Mouse (Mus musculus) midbrain, embryonic 15.5 days (tissue): ENCODE measurements at regions not wholly inside any gene's neighbourhood (a gene's known extent, or its start where the extent isn't known, plus 50 kb on each side); places are given as distances from the start of the nearest gene placed in this dataset.

Experiments used
- ATAC-seq: fragments of 200-750 bp; cut with Nextera tagmentation; replicated peaks from 2 replicates; pipeline ENCODE4 v1.8.0; 2017; ENCODE audit warnings: moderate TSS enrichment
- H3K27ac ChIP-seq: fragments of 300-500 bp; sonication (generic); 2 replicates; pipeline ENCODE4 v1.5.1; 2015; ENCODE audit warnings: mild to moderate bottlenecking, inconsistent platforms
- H3K27me3 ChIP-seq: fragments of 300-500 bp; sonication (generic); replicated peaks from 2 replicates; pipeline ENCODE4 v1.6.1; 2015; ENCODE audit warnings: inconsistent platforms
- H3K36me3 ChIP-seq: fragments of 300-500 bp; sonication (generic); replicated peaks from 2 replicates; pipeline ENCODE4 v1.6.1; 2015; ENCODE audit warnings: inconsistent platforms
- H3K4me1 ChIP-seq: fragments of 300-500 bp; sonication (generic); 2 replicates; pipeline ENCODE4 v1.6.1; 2015; ENCODE audit warnings: inconsistent platforms
- H3K4me2 ChIP-seq: fragments of 300-500 bp; sonication (generic); 2 replicates; pipeline ENCODE4 v1.6.1; 2015; ENCODE audit warnings: inconsistent platforms, mild to moderate bottlenecking, moderate library complexity
- H3K4me3 ChIP-seq: fragments of 300-500 bp; sonication (generic); 2 replicates; pipeline ENCODE4 v1.5.1; 2015; ENCODE audit warnings: mild to moderate bottlenecking, inconsistent platforms
- H3K9ac ChIP-seq: fragments of 300-500 bp; sonication (generic); 2 replicates; pipeline ENCODE4 v1.6.1; 2015; ENCODE audit warnings: mild to moderate bottlenecking, inconsistent platforms
- H3K9me3 ChIP-seq: fragments of 300-500 bp; sonication (generic); 2 replicates; pipeline ENCODE4 v1.6.1; 2016; ENCODE audit warnings: inconsistent platforms
- WGBS: fragments of 180-500 bp; shearing (Covaris S2); methylation state at CpG from one replicate; pipeline ENCODE4 v1.1.7; 2015; ENCODE audit warnings: mixed read lengths; 5-methylcytosine and 5-hydroxymethylcytosine counted together

DNA sequence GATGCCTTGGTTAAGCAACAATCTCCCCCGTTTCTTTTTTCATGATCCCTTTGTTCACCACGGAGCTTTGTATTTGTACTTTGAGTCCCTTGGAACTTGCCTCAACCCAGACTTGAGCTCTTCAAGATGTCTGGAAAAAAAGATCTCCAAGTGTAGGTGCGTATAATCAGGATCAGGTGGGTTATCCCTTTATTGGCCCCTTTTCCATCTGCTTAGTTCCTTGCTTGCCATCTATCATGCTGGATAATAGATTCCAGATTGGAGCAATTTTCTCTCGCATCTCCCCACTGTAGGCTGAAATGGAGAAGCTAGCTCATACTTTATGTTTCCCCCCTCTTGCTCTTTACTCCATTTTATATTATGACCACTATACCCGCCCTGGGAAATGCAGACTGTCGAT is 474.5 kb upstream of the Rgma start:
- no peak overlapping the region for H3K4me3 ChIP-seq
- H3K27me3 ChIP-seq = no peaks in the 10 kb centered on the region
- no peak overlapping the region for H3K27ac ChIP-seq
- no peak overlapping the region for H3K4me2 ChIP-seq
- peaks cover 4% of the 10 kb centered on the region; the same call in 1 of the 2 replicates for H3K4me1 ChIP-seq
- H3K36me3 ChIP-seq = no peaks in the 10 kb centered on the region
- 80% methylated on average over 6 of the region's 6 CpGs for WGBS
- no peaks in the 10 kb centered on the region for H3K9me3 ChIP-seq
- no peak for ATAC-seq
- no peak overlapping the region for H3K9ac ChIP-seq

DNA sequence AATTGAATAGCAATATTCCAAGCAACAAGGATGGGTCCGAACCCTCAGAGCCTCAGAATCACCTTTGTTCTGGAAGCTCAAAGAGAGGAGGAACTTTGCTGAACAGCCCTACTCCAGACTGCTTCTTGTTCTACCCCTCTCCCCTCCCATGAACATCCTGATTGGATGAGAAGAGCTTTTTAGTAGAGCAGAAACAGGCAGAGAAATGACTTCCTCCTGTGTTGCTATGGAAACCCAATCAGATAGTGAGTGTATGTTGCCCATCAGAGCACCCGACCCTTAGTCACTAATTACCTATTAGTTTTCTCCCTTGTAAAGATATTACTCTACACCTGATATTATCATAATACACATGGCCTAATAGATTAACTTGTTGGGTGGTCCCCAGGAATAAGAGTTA is 469.4 kb upstream of the Rgma start:
- Histone ChIP-seq H3K36me3 (no peaks in the 10 kb centered on the region), H3K9ac (no peak overlapping the region), H3K27ac (no peak overlapping the region), H3K4me1 (peaks cover 6% of the 10 kb centered on the region; the same call in 1 of the 2 replicates), H3K4me2 (no peak overlapping the region), H3K9me3 (no peaks in the 10 kb centered on the region), H3K27me3 (no peaks in the 10 kb centered on the region), H3K4me3 (no peak overlapping the region)
- WGBS = 29% methylated on average over 2 of the region's 2 CpGs
- no peak for ATAC-seq

DNA sequence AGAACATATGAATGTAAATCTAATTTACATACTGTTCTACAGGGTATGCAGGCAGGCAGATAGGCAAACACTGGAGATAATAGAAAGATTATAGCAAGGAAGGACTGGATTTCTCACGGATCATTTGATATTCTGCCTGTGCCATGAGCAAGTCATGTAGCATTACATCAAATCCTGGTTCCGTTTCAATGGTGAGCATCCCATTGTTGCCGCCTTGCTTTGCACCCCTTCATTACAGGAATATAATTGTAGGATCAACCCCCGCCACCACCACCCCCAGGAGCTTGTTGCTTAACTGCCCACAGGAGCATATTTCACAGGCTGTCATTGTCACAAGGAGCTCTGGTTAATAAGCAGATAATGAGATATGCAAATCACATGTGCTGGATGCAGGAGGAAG is 468.8 kb upstream of the Rgma start:
- Histone ChIP-seq H3K36me3 (no peaks in the 10 kb centered on the region), H3K9ac (no peak overlapping the region), H3K4me1 (peaks cover 6% of the 10 kb centered on the region; the same call in 1 of the 2 replicates), H3K27me3 (no peaks in the 10 kb centered on the region), H3K4me3 (no peak overlapping the region), H3K27ac (no peak overlapping the region), H3K4me2 (no peak overlapping the region), H3K9me3 (no peaks in the 10 kb centered on the region)
- no peak for ATAC-seq
- WGBS = 35% methylated on average over 4 of the region's 4 CpGs

DNA sequence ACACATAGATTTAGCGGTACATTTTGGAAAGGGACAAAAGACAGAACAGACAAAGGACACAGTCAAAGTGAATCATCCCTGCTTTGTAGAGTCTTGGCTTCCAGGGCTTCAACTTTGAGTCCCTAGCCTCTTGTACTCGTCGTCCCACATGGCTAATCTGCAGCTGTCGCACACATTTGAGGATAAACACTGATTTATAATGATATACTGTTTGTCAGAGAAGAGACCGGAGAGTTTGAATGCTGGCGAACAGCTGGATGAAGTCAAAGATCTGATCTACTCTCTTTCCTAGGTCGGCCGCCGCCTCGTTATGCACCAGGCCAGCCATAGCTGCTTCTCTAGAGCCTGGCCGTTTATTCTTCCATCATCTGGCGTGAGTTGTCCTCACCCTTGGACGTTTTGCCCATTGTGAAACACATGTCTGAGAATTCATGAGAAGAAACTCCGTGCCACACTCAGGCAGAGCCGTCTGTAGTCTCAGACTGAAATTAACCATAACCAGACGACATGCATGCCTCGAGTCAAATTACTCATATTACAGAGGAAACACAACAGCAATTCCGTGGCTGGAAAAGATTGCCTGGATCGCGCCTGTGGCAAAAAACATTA is 448.4 kb upstream of the Rgma start:
- Histone ChIP-seq H3K27ac (no peak overlapping the region), H3K27me3 (no peaks in the 10 kb centered on the region), H3K9me3 (no peaks in the 10 kb centered on the region), H3K4me1 (0 out of 2 replicates have a peak, but pooled peaks cover 4% of the 10 kb centered on the region), H3K9ac (no peak overlapping the region), H3K4me2 (no peak overlapping the region), H3K4me3 (no peak overlapping the region), H3K36me3 (no peaks in the 10 kb centered on the region)
- ATAC-seq = no peak
- WGBS = 61% methylated on average over 20 of the region's 20 CpGs

DNA sequence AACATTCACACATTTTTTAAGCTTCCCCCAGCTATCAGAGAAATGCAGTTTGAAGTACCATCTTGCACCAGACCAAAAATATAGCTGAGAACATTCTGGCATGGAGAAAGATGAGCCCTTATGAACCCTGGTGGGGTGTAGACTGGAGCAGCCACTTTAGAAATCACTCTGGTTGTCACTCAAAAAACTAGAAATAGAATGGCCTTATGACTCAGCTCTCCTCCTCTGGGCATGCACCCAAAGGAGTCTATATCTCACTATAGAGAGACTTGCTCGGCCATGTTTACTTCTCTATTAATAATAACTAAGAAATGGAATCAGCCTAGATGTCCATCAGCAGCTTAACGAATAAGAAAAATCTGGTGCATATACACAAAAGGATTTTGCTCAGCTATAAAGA is 436.5 kb upstream of the Rgma start:
- Histone ChIP-seq H3K4me1 (no peaks in the 10 kb centered on the region), H3K27ac (no peak overlapping the region), H3K27me3 (no peaks in the 10 kb centered on the region), H3K36me3 (no peaks in the 10 kb centered on the region), H3K4me3 (no peak overlapping the region), H3K4me2 (no peak overlapping the region), H3K9ac (no peak overlapping the region), H3K9me3 (no peaks in the 10 kb centered on the region)
- 83% methylated on average over 2 of the region's 2 CpGs for WGBS
- ATAC-seq = no peak

DNA sequence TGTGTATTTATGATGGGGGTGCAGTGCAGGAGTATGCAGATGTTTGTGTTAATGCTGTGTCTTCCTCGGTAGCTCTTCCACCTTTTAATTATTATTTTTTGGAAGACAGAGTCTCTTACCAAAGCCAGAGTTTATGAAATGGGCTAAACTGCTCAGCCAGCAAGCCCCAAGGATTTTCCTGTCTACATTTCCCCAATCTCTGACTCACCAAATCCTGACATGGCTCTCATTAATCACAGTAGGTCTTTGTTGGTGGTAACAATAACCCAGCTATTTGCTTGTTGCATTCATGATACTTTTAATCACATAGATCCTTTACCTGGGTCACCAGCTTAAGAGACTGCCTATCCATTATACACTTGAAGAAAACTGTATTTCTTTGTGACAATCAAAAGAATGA is 427.8 kb upstream of the Rgma start:
- Histone ChIP-seq H3K9me3 (no peaks in the 10 kb centered on the region), H3K9ac (no peak overlapping the region), H3K27ac (no peak overlapping the region), H3K36me3 (no peaks in the 10 kb centered on the region), H3K27me3 (no peaks in the 10 kb centered on the region), H3K4me1 (peaks cover 10% of the 10 kb centered on the region; the same call in 1 of the 2 replicates), H3K4me3 (no peak overlapping the region), H3K4me2 (no peak overlapping the region)
- WGBS = 68% methylated on average over 1 of the region's 1 CpGs
- no peak for ATAC-seq

DNA sequence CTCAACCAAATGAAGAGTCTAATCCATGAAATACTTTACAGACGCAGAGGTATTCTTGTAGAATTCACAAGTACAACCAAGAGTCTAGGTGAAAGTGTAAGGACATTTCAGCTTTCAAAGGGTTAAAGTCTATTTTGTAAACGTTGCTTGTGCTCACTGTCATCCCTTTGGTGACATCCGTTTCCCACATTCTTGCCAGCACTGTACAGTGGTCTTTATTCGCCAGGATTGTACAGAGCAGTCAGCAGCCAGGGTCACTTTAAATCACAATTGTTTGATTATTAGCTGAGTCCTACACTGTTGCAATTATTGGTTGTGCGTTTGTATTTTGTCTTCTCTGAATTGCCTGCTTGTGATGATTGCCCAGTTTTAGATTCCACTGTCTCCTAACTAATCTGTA is 427.3 kb upstream of the Rgma start:
- Histone ChIP-seq H3K27ac (no peak overlapping the region), H3K4me3 (no peak overlapping the region), H3K9me3 (no peaks in the 10 kb centered on the region), H3K36me3 (no peaks in the 10 kb centered on the region), H3K9ac (no peak overlapping the region), H3K27me3 (no peaks in the 10 kb centered on the region), H3K4me2 (no peak overlapping the region), H3K4me1 (peaks cover 10% of the 10 kb centered on the region; the same call in 1 of the 2 replicates)
- WGBS = 36% methylated on average over 5 of the region's 5 CpGs
- ATAC-seq = no peak

DNA sequence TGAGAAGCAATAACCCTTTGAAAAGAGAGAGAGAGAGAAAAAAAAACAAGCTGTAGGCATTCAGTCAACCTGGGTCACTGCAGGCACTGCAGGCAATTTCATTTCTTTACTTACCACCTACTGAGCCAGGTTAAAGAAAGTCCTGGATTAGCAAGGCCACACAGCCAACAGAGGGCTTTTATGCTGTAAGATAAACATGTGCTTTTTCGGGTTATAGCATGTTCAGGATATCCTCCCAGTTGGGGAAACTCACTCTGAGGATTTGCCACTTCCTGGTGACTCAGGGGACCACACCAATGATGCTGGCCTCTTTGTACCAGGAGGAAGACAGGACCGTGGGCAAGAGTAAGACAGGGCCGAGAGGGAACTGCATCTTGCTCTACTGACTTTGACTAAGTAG is 426.6 kb upstream of the Rgma start:
- H3K4me3 ChIP-seq = no peak overlapping the region
- H3K4me2 ChIP-seq = no peak overlapping the region
- WGBS = 40% methylated on average over 3 of the region's 3 CpGs
- ATAC-seq = no peak
- no peak overlapping the region for H3K27ac ChIP-seq
- peaks cover 10% of the 10 kb centered on the region; the same call in 1 of the 2 replicates for H3K4me1 ChIP-seq
- H3K36me3 ChIP-seq = no peaks in the 10 kb centered on the region
- no peak overlapping the region for H3K9ac ChIP-seq
- H3K9me3 ChIP-seq = no peaks in the 10 kb centered on the region
- H3K27me3 ChIP-seq = no peaks in the 10 kb centered on the region

DNA sequence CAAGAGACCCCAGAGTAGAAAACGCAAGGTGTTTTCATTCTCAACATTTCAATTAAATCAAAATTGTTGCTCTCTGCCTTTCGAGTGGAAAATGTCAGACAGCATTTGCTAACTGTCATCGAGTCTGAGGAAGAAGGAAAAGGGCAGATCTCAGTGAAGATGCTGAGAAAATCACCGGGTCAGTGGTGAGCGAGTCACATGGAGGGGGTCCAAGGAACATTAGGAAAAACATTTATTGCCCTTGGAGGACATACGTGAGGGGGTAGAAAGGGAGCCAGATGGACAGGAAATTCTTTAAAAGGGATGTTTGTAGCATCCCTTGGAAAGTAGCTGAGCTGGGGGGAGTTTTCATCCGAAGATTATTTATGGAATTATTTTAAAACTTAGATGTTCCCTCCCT is 425.4 kb upstream of the Rgma start:
- WGBS = 75% methylated on average over 7 of the region's 7 CpGs
- H3K36me3 ChIP-seq = no peaks in the 10 kb centered on the region
- no peak overlapping the region for H3K27ac ChIP-seq
- peaks cover 10% of the 10 kb centered on the region; the same call in 1 of the 2 replicates for H3K4me1 ChIP-seq
- no peaks in the 10 kb centered on the region for H3K27me3 ChIP-seq
- no peak overlapping the region for H3K4me2 ChIP-seq
- no peak for ATAC-seq
- H3K4me3 ChIP-seq = no peak overlapping the region
- no peaks in the 10 kb centered on the region for H3K9me3 ChIP-seq
- no peak overlapping the region for H3K9ac ChIP-seq

DNA sequence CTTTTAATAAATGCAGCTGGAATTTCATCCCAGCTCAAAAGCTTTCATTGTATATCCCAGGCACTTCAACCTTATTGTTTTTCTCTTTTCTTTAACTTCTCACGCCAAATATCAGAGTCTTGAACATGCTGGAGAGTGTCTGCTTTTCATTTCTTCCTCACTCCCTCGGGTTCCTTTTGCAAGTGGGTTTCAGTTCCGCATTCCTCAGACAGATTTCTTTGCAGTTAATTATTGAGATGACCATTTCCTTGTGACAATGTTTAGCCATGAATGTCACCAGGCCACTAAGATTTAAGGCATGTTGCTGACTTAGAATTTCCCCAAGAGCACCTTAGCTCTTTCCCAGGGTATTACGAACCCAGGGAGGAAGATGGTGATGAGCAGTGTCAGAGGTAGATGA is 417.6 kb upstream of the Rgma start:
- Histone ChIP-seq H3K4me3 (no peak overlapping the region), H3K27ac (no peak overlapping the region), H3K36me3 (no peaks in the 10 kb centered on the region), H3K9me3 (no peaks in the 10 kb centered on the region), H3K27me3 (no peaks in the 10 kb centered on the region), H3K9ac (no peak overlapping the region), H3K4me2 (no peak overlapping the region), H3K4me1 (peaks cover 5% of the 10 kb centered on the region; the same call in 1 of the 2 replicates)
- WGBS = 57% methylated on average over 4 of the region's 4 CpGs
- no peak for ATAC-seq

DNA sequence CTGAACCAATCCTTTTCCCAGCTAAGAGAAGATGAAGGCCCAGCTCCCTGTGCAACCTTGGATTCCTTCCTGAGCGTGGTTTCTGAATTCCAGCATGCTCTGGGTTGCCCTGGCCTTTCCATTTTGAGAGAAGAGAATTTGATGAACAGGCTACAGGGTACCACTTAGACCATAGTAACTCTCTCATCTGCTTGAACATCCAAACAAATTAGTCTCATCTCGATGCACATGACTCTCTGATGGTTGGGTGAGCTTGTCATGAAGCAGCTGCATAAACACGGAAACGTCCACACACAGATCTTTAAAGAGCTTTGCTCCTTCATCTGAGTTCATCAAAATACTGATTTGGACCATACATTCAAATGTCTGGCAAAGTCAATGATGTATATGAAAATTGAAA is 414.0 kb upstream of the Rgma start:
- Histone ChIP-seq H3K27me3 (no peaks in the 10 kb centered on the region), H3K27ac (no peak overlapping the region), H3K36me3 (no peaks in the 10 kb centered on the region), H3K9ac (no peak overlapping the region), H3K4me2 (no peak overlapping the region), H3K4me1 (peaks cover 8% of the 10 kb centered on the region; the same call in 1 of the 2 replicates), H3K9me3 (no peaks in the 10 kb centered on the region), H3K4me3 (no peak overlapping the region)
- ATAC-seq = no peak
- WGBS = 69% methylated on average over 4 of the region's 4 CpGs

DNA sequence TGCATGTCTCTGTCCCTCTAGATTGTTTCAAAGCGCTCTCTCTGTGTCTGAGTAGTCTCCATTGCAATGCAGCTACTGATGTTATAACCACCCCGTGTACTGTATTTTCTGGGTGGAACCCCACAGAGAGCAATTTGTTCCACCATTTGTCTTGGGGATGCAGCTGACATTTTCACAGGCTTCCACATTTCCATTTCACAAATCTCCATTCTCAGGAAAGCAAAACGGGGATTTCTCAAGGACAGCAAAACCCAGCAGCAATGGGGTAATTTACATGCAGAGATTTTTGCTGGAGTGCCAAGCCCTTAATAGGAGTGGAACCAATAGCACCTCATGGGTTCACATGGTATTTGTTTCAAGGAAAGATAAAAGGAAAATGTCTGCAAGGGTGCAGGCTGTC is 412.5 kb upstream of the Rgma start:
- H3K4me3 ChIP-seq = no peak overlapping the region
- H3K9me3 ChIP-seq = no peaks in the 10 kb centered on the region
- H3K27ac ChIP-seq = peak overlapping the region; percentile 51; the same call in 1 of the 2 replicates
- WGBS = 27% methylated on average over 3 of the region's 3 CpGs
- H3K4me2 ChIP-seq = no peak overlapping the region
- H3K36me3 ChIP-seq = no peaks in the 10 kb centered on the region
- ATAC-seq = peak; percentile 65; the same call in 1 of the 2 replicates
- no peaks in the 10 kb centered on the region for H3K27me3 ChIP-seq
- no peak overlapping the region for H3K9ac ChIP-seq
- H3K4me1 ChIP-seq = peaks cover 8% of the 10 kb centered on the region; the same call in 1 of the 2 replicates

DNA sequence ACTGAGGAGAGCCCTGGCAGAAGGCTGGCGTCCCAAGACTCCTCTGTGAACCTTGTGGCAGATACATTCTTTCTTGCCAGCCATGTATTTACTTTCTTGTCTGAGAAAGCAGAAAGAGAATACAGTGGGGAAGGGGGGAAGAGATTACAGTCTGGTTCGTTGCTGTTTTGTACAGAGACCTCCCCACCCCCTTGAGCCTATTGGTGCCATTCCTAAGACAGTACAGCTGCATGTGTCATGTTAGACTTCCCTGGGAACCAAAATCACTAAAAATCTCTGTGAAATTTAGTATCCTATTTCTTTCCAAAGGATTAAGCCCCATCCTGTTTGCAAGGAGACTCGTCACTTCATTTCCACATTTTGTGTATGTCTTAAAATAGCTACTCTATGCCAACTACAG is 411.4 kb upstream of the Rgma start:
- Histone ChIP-seq H3K27ac (peak overlapping the region; percentile 51; the same call in 1 of the 2 replicates), H3K9ac (no peak overlapping the region), H3K27me3 (no peaks in the 10 kb centered on the region), H3K4me2 (no peak overlapping the region), H3K36me3 (no peaks in the 10 kb centered on the region), H3K9me3 (no peaks in the 10 kb centered on the region), H3K4me3 (no peak overlapping the region), H3K4me1 (peaks cover 8% of the 10 kb centered on the region; the same call in 1 of the 2 replicates)
- ATAC-seq = no peak
- 75% methylated on average over 3 of the region's 3 CpGs for WGBS
